In genomic region chr7:100590845-100591521, GRCm38 (mm10) we compare ENCODE assay signal across 8 mouse cellular contexts. TPM values are rescaled to one million over a fixed set of nuclear protein-coding genes. Genes with fewer than 3 reads are reported as not detected.
DNase-seq lines count a peak whose midpoint lies in the region; ATAC-seq lines count a peak whose summit lies in the region.

No protein-coding gene starts in this region.

- peak; percentile 95 for ATAC-seq in activated CD4-positive, CD25-positive, alpha-beta regulatory T cell, adult 4 months
- peak; percentile 94 for ATAC-seq in megakaryocyte progenitor cell, adult 5-6 weeks (replicated peaks; ENCODE audit: poor library complexity)

- peak; percentile 87 for DNase-seq in embryo, embryonic 10 days (ENCODE audit: low spot score)
- DNase-seq in gastrocnemius, postnatal 10 days, result peak; percentile 72
- peak; percentile 93 for DNase-seq in induced T-regulatory cell, adult 2 months (ENCODE audit: low read depth)
- peak; percentile 55 to 79 for DNase-seq in left cerebral cortex, adult 9 months (ENCODE audit: low spot score in 2 of 2)
- peak; percentile 66 for DNase-seq in right cerebral cortex, postnatal 14 days
- DNase-seq in urinary bladder, postnatal 36 days (ENCODE audit: low spot score in 2 of 2), result peak; percentile 82

RNA-seq across cellular contexts. Expression of gene Rab6a, which starts 16.2 kb away (rescaled TPM):
- 10 to 100 TPM in 1 of 2 experiments, 1 to 10 TPM in 1; 8.7 to 12.6 TPM for polyA plus RNA-seq in activated CD4-positive, CD25-positive, alpha-beta regulatory T cell, adult 4 months (2017; shearing (Covaris generic))
- 10 to 100 TPM; 74.9 to 75.2 TPM for total RNA-seq in gastrocnemius, postnatal 10 days (2021)
- 74.1 and 84.7 TPM in 2 replicates for total RNA-seq in megakaryocyte progenitor cell, adult 5-6 weeks (2015)
- 61.0 and 61.8 TPM in 2 replicates for total RNA-seq in megakaryocyte progenitor cell, adult 5-6 weeks (2017)

RNA-seq across cellular contexts. Expression of gene Mrpl48, which starts 17.1 kb away (rescaled TPM):
- polyA plus RNA-seq in activated CD4-positive, CD25-positive, alpha-beta regulatory T cell, adult 4 months (2017; shearing (Covaris generic)), result 10 to 100 TPM; 60.1 to 76.0 TPM
- total RNA-seq in gastrocnemius, postnatal 10 days (2021), result 10 to 100 TPM; 79.2 to 87.0 TPM
- 60.1 and 76.3 TPM in 2 replicates for total RNA-seq in megakaryocyte progenitor cell, adult 5-6 weeks (2015)
- 91.0 and 99.4 TPM in 2 replicates for total RNA-seq in megakaryocyte progenitor cell, adult 5-6 weeks (2017)

RNA-seq across cellular contexts. Expression of gene Coa4, which starts 54.1 kb away (rescaled TPM):
- 10 to 100 TPM; 21.2 to 22.6 TPM for polyA plus RNA-seq in activated CD4-positive, CD25-positive, alpha-beta regulatory T cell, adult 4 months (2017; shearing (Covaris generic))
- 1 to 10 TPM; 8.2 to 8.9 TPM for total RNA-seq in gastrocnemius, postnatal 10 days (2021)
- 10.7 and 21.3 TPM in 2 replicates for total RNA-seq in megakaryocyte progenitor cell, adult 5-6 weeks (2015)
- 11.6 and 13.0 TPM in 2 replicates for total RNA-seq in megakaryocyte progenitor cell, adult 5-6 weeks (2017)

Comparison
In these comparisons a context has a peak if more than half of its experiments do, and no peak if none do; other contexts are left out.
1. Peak in every context shown above with its lines: DNase-seq and ATAC-seq.